Mouse (Mus musculus) MEL-GATA-1-ER (cell line): ENCODE measurements at regions not wholly inside any gene's neighbourhood (a gene's known extent, or its start where the extent isn't known, plus 50 kb on each side); places are given as distances from the start of the nearest gene placed in this dataset.

Experiments used
- DNase-seq: peaks from one replicate; pipeline ENCODE4 v3.0.0-alpha.2; 2012; ENCODE audit warnings: low read depth; ENCODE audit errors: extremely low read depth

DNA sequence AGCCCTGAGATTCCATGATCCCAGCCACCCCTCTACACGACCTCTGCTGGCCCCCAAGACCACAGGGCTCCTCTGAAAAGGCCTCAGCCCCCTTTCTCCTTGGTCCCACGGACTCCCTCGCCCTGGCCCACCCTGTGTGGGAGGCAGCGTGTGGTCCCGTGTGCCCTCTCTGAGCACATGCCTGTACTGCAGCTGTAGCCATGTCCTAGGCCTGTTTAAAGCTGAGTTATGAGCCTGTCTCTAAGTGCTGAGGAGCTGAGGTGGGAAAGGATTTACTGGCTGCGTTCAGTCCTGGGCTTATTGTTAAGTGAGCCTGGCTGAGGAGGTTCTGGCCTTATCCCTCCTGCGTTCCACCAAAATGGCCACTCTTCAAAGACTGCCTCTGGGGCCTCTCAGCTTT is 102.6 kb downstream of the Vegfa start:
- DNase-seq: no peak

DNA sequence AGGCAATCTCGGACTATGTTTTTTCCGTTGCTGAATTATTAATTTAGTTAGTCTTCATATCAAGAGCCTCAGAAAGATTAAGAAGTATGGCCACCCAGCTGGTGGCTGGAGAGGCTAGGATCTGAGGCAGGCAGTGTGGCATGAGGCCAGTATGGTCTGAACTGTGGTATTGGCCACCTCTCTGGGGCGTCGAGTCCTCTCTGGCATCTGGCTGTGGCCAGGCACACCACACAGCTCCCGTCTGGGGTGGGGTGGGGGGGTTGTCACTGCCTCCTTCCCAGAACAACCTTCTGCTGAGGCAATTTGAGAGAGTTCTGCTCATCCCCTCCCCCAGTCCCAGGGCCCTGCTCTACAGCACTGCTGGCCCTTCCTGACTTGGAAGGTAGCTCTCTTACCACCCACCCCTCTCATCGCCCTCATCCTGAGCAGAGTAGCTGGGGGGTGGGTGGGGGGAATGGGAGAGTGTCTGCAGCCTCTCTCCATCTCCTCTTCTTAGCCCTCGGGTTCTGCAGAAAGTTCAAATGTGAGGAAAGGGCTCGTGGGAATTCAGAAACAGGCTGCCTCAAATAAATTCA is 103.2 kb downstream of the Vegfa start:
- no peak for DNase-seq

DNA sequence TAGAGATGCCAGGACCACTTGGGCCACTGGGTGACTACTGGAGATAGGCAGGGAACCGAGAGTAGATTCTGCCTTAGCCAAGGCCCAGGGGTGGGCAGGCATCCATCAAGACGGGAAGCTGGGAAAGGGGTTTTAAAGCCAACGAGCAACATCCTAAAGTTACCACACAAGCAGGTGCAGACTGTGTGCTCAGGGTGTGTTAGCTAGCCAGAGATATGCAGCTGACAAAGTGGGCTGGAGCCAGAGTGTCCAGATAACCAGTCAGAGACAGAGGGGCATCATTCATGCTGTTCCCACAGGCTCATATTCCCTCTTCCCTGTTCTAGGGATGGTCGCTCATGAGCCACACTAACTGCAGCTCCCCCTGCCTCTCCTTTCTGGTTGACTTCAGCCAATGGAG is 104.2 kb downstream of the Vegfa start:
- DNase-seq: no peak

DNA sequence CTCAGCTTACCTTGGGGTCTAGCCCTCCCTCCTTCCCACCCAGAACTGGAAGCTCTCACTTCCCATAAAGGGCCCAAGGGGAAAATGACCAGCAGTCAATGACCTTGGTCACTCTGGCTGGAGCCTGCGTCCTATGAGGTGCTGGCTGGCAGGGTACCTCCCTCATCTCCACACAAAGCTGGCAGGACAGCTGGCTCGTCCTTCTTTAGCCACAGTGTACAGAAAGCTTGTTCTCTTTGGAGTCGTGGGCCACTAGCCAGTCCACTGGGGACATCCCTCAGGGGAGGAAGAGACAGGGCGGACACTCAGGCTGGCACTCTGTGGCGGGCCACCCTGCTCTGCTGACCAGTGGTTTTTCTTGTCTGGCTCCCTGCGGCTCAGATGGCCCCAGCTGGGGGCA is 106.3 kb downstream of the Vegfa start:
- DNase-seq: no peak

DNA sequence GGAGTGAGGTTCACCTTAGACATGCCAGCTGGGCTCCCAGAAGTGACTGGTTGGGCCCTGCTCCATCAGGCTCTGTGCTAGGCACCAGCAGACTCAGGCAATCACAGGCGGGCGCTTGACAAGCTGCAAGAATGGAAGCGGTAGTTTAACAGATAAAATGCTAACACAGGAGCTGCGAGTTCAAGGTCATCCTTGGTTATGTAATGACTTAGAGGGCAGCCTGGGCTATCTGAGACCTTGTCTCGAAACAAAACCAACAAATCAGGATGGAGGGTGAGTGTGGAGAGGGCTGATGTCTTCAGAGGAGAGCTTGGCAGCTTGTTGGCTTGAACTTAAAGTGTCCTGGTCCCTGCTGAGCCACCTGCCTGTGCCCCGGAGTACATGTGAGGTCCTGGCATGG is 107.6 kb downstream of the Vegfa start:
- DNase-seq: no peak

DNA sequence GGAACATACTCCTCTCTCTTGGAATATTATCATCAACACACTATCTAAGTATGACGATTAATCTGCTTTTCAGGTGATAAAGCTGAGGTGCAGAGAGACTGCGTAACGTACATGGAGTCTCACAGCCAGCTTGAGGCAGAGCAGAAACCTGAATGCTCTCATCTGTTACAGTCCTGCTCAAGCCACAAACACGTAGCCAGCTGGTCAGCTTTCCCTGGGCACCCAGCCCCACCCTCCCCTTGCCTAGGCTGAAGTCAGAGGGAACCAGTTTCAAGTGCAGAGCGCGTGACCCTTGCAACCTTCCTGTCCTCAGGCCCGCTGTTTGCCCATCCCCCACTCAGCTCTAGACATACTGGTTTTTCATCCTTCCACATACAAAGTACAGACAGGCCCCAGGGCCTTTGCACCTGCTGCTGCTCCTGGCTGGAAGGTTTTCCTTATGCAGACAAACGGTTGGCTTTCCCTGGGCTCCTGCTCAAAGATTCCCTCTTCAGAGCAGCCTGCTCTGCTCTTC is 108.9 kb downstream of the Vegfa start:
- no peak for DNase-seq

DNA sequence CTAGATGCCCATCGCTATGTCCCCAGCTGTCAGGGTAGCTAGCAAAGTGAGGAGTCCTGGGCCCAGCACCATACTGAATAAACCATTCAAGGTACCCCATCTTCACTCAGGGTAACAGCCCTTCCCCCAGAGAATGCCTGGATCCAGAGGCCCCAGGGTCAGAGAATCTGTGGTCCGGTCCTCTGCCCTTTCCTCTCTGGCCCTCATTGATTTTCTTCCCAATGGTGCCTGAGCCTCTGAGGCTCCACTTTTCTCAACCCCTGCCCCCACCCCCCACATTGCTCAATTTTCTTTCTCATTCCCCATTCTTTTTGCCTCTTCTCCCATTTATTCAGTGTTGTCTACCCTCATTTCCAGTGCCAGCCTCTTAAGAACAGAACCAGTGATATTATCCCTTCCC is 114.5 kb downstream of the Vegfa start:
- DNase-seq: no peak

DNA sequence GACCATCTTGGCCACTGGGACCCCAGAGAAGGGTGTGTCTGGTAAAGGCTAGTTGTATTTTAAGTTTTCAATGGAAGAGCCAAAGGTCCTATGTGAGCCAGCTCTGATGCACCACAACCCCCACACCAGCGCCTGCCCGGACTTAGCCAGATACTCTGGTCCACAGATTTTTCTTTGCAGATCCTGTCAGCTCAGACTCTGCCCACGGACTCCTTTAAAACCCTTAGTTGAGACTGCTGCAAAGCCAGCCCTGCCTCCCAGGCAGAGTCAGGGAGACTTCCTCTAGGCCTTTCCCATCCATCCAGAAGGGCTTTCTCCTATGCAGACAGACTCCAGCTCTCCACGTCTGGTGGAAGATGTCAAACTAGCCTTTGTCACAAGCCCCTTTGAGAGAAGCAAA is 115.2 kb downstream of the Vegfa start:
- no peak for DNase-seq

DNA sequence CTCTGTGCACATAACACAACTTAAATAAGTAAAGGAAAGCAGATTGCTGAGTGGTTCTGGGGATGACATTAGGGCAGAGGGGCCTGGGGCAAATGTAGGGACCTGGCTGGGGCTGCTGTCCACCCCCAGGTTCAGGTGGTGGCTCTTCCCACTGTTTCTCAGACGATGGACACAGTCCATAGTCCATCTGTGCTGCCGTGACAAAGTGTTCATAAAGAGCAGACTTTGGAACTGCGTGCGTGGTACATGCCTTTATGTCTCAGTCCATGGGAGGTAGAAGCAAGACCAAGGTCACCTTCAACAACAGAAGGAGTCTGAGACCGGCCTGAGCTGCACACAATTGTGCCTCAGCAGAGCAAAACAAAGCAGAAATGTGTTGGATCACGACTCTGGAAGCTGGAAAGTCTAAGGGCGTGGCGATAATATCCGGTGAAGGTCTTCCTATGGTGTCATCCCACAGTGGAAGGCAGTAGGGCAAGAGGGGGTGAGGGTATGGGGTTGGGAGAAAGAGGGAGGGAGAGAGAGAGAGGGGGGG is 117.4 kb downstream of the Vegfa start:
- DNase-seq: no peak

DNA sequence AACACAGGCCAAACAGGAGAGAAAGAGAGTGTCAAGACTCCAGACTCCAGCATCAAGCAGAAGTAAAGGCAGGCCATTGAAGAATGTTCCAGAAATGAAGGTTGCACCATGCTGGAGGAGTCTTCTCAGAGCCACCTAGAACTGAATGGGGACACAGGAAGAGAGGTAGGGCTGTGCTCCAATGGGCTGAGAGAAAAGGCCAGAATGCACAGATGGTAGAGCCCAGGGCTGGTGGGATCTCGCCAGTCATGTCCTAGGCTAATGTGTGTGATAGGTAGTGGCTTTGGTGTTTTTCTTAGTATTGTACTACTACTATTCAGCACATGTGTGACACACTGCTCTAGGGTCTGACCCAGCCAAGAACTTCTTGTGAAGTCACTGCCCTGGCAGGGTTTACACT is 117.9 kb downstream of the Vegfa start:
- no peak for DNase-seq

DNA sequence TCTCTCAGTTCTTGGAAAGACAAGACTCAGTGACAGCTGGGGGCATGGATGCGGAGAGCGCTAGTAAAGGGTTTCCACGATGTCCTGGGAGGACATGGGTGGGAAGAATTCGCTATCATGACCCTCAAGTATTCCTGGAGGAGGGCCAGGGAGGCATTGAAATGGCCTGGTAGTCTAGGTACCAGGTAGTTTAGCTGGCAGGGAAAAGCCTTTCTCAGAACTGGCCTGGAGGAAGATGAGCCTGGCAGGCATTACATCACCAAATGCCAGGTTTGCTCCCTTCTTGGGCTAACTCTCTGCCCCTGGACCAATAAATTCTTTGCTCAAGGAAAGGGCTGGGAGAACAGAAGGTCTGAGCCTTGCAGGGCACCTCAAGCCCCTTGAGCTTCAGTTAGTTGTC is 118.5 kb downstream of the Vegfa start:
- no peak for DNase-seq

DNA sequence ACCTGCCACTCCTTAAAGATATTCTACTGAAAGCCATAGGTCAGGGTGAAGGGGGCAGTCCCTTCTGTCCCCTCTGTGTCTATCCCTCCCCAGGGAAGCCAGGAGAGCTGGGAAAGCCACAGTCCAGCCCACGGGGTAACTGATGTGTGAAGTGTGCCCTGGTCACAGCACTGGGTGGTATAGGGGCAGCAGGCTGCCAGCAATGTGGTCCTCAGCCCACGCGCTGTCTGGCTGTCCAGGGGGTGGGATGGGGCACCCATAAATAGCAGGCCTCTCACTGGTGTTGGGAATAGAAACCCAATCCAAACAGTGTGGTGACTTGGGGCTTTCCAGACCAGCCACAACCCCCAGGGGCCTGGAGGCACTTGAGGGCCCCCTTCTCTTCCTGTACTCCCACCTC is 120.0 kb downstream of the Vegfa start:
- no peak for DNase-seq

DNA sequence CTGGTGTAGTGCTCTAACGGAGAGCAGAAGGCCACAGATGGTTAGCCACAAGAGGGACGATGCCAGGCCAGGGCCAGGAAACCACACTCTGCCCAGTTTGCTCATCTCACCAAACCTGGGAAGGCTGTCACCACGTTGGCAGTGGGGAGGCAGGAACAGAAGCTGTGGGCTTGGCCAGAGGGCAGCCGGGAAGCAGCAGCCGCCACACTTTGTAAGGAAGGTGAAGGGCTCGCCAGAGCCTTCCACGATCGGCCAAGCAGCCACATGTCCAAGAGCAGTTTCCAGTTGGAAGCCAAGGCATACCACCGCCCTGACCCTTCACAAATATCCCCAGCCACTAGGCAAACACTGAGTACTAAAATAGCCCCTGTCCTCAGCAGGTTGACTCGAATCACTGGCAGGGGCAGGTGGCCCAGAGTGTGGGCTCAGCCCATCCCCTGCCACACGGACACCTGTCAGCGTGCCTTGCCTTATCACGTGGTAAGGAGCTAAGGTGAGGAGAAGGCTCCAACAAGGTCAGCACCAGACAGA is 120.9 kb downstream of the Vegfa start:
- DNase-seq: no peak

DNA sequence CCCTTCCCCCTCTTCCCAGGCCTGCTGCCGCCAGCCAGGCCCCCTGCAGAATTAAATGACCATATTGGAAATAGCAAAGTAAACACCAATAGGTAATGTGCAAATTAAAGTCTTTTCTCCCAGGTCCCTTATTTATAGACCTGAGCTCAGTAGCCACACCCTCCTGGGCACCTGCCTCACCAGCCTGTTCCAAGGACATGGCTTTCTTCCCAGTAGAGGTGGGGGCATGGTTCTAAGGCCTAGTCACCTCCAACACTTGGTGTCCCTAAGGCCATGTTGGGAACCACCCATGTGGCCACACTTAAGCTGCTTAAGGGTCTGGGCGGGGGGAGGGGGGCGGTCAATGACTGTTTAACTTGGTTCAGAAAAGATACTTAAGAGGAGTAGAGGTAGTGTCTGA is 121.9 kb downstream of the Vegfa start:
- DNase-seq: no peak

DNA sequence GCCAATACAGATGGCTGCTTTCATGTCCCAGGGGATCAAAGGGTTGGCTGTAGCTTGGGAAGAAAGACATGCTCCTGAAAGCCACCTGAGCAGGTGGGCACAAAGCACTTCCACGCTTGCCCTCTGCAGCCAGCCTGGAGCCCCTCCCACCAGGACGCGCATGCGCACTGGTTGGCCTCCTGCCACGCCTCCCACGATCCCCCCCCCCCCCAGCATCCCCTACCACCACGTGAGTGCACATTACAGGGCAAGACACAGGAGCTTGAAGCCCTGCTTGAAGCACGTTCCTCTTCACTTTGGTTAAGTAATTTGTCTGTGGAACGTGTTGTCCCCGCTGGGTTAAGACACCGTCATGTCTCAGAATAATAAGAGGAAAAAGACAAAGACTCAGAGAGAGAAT is 124.6 kb downstream of the Vegfa start:
- no peak for DNase-seq

DNA sequence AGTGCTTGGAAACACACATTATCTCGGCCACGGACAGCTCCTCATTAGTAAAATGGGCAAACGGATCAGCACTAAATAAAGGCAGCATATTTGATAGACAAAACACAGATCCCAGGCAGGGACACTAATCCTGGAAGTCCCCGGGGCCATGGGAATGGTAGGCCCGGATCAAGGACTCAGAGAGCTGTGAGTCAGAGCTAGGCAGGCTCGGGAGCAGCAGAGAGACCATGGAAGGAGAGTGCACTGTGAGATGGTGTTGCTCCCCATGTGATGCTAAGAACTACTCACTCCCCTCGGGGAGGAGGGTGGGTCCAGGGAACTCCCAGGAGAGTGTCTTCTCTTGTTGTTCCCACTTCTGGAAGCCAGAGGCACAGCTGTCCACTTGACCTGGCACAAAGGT is 126.6 kb downstream of the Vegfa start:
- no peak for DNase-seq

DNA sequence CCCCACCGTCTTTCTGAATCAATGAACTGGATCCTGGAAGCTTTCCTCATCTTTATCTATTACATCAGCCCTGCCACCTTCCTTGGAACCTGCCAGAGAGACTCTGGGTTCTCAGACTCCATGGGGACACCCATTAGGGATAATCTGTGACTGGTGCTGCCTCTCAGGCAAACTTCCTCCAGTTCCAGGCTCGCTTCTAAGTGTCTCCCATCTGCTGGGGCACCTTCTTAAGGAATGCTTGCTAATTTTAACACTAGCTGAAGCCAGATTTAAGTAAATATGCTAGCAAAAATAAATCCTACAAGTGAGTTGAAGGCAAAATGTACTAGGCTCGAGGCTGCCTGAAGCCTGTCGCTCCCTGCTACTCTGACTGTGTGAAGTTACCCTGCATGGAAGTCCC is 127.9 kb downstream of the Vegfa start:
- no peak for DNase-seq

DNA sequence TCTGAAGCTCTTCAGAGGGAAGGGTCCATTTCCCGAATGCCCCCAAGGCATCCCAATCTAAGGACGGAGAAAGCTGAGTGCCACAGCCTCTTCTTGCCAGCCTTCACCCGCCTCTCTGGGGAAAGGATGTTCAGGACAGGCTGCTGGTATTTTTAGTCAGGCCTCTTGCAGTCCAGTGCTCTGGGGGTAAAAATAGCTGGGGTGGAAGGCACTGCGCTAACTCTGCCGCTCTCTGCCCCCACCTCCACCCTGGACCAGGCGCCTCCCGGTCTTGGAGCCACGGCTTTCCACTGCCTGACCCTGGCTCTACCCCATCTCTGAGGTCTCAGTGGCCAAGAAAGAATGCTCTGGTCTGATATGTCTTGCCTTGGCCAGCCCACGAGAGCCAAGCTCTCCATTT is 128.9 kb downstream of the Vegfa start:
- DNase-seq: no peak

DNA sequence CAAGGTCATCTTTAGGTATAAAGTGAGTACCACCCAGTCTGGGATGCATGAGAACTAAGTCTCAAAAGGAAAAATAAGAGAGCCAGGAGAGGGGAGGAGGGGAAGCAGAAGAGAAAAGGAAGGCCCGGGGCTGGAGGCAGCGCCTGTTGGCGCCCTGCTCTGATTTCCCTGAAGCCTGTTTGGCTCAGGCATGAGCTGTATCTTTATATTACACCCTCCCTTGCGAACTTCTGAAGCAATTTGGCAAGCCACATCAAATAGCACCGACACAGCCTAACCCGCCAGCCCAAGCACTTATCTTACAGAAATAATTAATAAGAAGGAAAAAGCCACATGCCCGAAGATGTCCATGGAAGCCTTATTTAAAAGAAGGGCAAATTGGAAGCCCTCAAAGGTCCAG is 129.5 kb downstream of the Vegfa start:
- DNase-seq: no peak

DNA sequence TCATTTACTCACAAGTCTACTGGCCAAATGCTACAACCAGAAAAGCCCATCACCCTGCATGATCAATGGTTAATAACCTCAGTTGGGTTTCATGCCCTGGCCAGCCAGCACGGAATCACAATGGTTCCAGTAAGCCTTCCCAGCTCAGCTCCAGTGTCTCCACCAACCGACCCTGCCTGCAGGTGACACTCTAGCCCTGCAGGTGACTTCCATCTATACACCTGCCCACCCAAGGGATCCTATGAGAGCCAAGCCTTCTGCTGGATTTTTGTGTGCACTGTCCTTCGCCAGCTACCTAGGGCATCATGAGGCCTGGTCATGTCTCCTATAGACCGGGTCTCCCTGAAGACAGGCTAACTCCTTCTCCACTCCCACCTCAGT is 135.3 kb downstream of the Vegfa start:
- DNase-seq: no peak

DNA sequence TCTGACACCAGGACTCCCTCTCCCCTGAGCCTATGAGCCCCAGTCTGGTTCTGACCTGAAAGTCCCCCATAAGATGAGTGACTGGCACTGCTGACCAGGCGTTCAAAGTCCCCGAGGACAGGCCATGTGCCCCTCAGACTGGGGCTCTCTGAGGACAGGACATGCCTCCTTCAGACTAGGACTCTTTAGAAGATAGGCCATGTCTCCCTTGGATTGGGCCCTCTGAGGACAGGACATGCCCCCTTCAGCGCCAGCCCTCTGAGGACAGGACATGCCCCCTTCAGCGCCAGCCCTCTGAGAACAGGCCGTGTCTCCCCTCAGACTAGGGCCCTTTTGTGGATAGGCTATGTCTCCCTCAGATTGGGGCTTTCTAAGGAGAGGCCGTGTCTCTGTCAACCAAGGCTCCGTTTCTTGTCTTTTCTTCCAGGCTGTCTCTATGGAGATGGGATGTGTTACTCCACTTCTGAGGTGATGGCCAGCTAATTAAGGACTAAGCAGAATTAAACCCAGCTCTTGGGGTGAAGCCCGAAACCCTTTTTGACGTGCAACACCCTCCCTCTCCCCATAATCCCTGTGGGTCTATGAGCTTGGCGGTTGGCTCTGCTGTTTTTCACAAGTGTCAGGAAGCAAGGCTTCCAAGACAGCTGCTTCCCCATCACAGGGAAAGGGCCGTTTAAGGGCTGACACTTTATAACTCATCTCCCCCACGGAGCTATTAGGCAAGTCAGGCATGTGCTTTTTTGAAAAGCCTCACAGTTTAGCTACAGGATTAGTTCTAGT is 135.8 kb downstream of the Vegfa start:
- no peak for DNase-seq

DNA sequence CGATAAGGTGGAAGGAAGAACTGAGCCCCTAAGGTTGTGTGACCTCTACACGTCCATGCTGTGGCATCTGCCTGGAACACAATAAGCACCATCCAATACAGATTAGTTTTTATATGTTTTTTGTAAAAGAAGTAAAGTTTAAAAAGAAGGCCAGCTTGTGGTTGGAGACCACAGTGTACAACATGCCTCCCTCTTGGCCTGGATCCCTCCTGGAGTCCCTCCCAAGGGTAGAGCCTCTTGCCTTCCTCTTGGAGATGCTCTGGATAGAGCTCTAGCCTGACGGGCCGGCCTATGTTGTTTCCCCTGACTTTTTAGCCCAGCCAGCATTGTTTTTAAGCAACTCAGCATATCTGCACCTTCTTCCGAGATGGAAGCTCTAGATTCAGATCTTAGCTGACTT is 138.0 kb downstream of the Vegfa start:
- DNase-seq: no peak

DNA sequence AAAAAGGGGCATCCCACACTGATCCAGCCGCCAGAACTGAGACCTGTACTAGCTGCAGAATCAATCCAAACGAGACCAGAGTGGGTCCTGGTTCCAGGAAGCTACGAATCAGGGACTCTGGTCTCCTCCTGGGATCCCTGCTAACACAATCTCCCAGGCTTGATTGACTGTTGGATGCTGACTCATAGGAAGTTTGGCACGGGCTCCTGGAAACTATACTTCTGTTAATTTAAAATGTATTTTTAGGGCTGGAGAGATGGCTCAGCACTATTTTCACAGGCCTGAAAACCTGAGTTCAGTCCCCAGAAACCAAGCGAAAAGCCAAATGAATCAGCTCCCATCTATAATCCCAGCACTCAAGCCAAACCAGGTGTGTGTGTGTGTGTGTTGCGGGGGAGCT is 138.5 kb downstream of the Vegfa start:
- no peak for DNase-seq
